Mouse (Mus musculus) liver, embryonic 14.5 days (tissue): Measurements from ENCODE around the gene Khsrp.

ENCODE experiments used
- CTCF ChIP-seq: IDR thresholded peaks from 2 replicates; pipeline ENCODE4 v1.5.1; 2016; ENCODE audit warnings: antibody characterized with exemption, low read depth, control low read depth
- EP300 ChIP-seq: IDR thresholded peaks from 2 replicates; pipeline ENCODE4 v1.6.1; 2016; ENCODE audit warnings: antibody characterized with exemption, low read depth

DNA sequence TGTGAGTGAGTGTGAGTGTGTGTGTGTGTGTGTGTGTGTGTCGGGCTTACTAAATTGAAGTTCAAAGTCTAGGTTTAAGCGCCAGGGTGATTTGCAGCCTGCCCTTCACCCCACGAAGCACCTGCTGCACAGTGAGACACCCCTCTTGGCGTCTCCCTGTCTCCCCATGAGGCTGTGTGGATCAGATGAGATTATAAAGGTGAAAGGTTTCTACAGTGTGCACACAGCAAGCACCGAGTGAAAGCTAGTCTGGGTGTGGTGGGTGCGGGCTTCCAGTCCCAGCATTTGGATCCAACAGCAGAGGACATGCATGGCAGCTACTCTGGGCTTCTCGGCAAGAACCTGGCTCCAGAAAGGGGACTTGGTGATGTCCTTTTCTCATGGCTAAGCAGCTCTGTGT, 50.3 kb downstream of the Khsrp start:
- TF ChIP-seq EP300 (no peak), CTCF (no peak)
